Mouse (Mus musculus): ENCODE data around the gene Robo3.

GRCm38 (mm10) chr9:37365706-37366105, 67.3 kb downstream of the Robo3 start:
- TF ChIP-seq CTCF (IDR thresholded peaks at IDR 0.05; ENCODE audit: low read depth, low read length) (no peak), POLR2A (IDR thresholded peaks at IDR 0.05; ENCODE audit: extremely low read depth, insufficient read depth, low read length) (no peak)
